Mouse (Mus musculus): ENCODE measurements around the gene Mpp2.
A peak's percentile ranks its signal among the peaks of the same experiment; 100 is the strongest.

Mpp2 gene

DNA sequence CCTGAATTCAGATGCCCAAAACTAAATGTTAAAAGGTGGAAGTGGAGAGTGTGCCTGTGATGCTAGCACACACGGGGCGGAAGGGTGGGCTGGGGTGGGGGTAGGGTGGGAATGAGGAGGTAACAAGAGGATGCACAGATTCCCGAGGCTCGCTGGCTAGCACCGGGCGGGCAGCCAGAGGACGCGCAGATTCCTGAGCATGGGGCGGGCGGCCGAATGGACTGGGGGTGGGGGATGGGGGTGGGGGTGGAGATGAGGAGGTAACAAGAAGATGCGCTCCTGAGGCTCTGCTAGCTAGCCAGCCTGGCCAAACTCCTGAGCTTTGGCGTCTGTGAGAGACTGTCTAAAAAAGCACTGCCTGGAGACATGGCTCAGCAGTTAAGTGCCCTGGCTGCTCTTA, 17.9 kb downstream of the Mpp2 start:
- no peak for DNase-seq

DNA sequence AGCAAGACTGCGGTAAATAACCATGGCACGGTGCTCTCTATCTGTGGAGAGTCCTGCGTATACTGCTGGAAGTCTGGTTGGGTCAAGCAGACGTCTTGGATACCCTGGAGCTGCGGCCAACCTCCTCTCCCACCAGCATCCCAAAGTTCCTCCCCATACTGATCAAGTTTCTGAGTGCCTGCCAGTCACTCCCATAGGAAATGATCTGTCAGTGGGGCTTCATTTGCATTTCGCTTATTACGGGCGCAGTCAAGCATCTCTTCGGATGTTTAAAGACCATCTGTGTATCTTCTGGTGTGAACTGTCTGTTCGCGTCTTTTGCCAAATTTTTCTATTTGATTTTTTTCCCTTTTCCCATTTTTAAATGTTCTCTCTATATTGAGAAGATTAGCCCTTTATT, 18.7 kb downstream of the Mpp2 start:
- no peak for DNase-seq

DNA sequence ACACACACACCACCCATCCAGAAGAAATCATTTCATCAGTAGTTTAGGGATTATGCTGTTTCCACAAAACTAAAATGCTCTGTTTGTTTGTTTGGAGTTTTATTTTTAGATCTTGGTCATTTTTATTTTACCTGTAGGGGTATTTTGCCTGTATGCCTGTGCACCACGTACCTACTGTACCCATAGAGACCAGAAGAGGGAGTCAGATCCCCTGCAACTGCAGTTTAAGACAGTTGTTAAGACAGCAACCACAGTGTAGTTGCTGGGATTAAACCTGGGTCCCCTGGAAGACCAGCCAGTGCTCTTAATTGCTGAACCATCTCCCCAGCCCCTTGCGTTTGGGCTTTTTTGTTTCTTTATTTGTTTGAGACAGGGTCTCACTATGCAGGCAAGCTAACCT, 19.3 kb downstream of the Mpp2 start:
- no peak for DNase-seq

DNA sequence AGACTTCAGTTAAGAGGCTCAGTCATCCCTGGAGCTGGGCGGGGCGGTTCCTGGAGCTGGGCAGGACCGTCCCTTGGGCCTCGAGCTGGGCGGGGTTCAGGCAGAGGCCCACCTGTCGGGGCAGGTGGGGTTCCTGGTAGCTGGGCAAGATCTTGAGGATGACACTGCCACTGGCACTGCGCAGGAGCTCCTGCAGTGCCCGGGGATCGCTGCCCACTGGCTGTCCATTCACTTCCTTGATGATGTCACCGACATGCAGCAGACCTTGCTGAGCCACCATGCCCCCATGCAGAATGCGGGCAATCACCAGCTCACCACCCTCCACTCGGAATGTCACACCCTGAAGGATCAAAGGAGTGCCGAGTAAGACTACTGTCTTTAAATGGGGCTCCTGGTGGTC, 25.2 kb downstream of the Mpp2 start:
- no peak for DNase-seq

DNA sequence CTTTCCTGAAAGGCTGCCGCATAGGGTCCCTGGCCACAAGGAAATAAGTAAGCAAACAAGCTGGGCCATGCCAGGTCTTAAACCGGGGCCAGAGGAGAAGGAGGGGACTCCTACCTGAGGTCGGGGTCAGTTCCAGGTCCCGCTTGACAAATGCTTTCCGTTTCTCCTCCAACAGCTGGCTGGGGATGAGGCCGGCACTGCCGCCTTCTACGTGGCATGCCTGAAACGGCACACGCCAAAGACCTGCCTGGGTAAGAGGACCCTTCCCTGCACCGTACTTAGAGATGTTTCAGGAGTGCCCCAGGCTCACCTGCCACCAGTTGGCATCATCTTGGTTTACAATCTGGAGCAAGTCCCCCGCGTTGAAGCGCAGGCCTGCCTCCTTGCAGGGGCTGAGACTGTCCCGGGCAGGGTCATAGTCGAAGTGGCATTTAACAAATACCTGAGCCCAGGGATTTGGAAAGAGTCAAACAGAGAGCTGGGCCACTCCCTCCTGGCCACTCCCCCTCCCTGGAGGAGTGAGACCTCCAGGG, 26.3 kb downstream of the Mpp2 start:
- DNase-seq, result no peak

DNA sequence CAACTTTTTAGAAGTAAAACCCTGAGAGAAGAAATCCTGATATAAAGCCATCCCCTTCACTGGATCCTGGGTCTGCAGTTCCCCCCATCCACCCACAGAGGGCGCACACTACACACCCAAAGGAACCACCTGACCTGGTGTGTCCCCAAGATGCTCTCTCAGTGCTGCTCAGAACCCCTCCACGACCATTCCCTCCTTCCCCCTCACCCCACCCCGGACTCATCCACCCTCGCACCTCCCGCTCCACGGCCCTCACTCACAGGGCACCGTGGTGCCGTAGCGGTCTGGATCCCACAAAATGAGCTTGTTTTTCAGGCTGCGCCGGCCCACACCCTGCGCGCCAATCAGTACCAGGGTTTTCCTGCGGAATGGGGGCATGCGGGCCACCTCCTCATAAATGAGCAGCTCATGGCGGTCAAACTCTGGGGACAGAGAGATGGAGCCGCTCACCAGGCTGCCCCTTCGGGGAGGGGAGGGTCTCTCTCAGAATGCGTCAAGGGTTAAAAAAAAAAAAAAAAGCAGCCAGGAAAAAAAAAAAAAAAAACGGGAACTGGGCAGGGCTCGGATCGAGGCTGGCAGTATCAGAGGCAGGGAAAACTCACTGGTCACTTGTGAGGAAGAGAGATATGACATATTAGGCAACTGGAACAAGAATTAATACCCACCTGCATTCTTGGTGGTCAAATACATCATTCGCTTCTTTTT, 26.9 kb downstream of the Mpp2 start:
- DNase-seq, result peak; percentile 84

DNA sequence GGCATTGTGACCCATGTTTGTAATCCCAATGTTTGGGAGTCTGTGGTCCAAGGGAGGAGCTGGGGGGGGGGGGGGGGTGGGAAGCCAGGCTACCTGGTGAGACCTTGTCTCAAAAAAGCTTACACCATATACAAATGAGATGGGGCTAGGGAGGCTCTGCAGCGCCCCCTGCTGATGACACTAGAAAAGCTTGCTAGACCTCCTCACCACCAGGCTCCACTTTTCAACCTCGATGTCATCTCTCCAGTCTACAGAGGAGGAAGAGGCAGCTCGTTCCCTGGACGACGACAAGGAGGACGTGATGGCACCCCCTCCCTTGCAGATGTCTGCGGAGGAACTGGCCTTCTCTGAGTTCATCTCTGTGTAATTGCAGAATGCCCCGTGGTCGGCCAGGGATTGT, 34.5 kb downstream of the Mpp2 start:
- DNase-seq, result peak; percentile 67

DNA sequence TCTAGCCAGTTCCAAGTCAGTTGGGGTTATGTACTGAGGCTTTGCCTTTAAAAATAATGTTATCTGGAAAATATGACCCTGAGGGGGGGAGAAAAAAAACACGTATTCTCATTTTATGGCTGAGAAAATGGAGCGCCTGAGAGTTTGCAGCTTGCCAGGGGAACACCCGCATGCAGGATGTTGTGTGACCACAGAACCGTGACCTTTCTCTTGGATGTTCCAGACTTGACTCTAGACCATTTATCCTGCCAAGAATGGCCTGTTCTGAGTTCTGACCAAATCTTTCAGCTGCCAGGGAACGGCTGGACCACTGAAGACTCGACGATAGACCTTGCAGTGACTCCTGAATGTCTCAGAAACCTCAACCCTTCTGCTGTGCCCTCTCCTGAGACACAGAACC, 35.1 kb downstream of the Mpp2 start:
- DNase-seq, result peak; percentile 56

DNA sequence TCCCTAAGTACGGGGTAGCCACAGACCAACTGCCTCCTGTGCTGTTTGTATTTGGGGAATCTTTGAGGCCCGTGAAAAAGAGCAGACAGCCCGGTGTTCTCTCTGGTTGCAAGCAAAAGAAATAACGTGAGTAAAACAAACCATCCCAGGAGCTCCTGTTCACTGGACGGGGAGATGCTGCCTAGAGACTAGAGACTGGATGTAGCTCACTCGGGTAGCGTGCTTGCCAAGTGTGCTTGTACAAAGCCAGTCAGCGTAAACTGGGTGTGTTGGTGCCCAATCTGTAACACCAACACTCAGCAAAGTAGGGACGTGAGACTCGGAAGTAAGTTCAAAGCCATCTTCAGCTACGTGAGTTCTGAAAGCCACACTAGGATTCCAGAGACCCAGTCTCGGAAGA, 35.6 kb downstream of the Mpp2 start:
- DNase-seq, result no peak

DNA sequence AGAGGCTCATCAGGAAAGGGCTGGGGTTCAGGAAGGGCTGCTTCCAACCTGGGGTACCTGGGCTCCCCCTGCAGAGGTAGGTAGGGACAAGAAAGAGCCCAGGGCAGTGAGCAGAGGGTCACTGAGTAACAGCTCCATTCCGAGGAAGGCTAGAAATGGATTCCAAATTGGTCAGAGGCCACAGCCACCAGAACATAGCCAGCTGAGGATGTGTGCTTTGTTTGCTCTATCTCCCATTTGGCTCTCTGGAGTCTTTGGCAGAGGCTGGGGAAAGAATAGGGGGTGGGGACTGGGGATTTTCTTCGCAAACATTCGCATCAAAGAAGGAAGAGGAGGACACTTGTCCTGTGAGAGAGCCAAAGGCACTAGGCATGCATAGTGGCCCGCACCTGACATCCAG, 36.4 kb downstream of the Mpp2 start:
- peak; percentile 55 for DNase-seq

DNA sequence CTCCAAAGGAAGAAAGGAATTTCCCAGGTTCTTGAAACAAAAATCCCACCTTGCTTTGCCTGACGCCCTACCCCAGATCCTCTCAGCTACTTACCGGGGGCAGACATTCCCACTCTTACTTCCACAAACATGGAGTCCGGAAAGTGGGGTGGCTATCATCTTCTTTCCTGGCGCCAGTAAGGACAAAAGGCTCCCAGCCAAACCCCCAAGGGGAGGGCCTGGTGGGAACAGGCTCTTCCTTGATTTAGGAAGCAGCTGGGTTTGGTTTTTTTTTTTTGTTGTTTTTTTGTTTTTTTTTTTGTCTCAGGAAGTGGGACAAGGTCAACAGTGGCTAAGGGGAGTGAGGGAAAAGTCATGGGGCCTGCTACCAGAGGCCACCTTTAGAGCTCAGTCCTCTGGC, 36.8 kb downstream of the Mpp2 start:
- peak; percentile 83 for DNase-seq

DNA sequence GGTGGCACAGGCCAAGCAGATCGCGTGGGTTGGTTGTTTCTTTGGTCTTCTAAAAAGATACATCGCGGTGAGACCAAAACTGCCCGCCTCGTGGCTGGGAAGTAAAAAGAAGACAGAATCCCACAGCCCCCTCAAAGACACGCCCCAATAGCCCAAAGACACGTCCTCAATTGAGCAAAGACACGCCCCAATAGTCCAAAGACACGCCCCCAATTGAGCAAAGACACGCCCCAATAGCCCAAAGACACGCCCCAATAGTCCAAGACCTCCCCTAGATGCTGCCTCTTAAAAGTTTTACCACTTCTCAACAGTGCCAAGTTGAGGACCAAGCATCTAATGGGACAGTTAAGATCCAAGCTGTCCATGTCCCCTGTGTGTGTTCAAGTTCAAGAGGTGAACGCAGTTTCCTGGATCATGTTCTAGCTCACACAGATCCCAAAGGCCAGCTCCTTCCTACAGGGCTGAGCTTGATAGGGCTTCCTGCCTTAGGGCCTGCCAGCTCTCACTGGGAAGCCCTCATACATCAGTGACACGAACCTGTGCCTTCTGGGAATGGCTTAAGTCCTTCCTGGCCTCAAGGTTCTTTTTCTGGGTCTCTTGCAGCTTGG, 38.3 kb downstream of the Mpp2 start:
- DNase-seq, result peak; percentile 30

DNA sequence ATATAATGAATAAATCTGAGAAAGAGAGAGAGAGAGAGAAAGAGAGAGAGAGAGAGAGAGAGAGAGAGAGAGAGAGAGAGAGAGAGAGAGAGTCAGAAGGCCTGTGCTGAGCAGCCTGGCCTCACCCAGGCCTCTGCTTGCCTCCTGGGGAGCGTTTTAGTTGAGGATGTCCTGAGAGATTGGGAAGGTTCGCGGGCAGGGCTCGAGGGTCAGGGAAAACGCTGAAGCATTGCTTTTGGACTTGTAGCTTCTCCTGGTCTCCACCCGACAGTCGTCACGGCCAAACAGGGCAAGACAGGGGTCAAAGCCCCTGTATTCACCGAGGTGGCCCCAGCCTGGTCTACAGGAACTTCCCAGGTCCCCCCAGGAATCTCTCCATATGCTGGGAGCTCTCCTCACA, 41.7 kb downstream of the Mpp2 start:
- no peak for DNase-seq

DNA sequence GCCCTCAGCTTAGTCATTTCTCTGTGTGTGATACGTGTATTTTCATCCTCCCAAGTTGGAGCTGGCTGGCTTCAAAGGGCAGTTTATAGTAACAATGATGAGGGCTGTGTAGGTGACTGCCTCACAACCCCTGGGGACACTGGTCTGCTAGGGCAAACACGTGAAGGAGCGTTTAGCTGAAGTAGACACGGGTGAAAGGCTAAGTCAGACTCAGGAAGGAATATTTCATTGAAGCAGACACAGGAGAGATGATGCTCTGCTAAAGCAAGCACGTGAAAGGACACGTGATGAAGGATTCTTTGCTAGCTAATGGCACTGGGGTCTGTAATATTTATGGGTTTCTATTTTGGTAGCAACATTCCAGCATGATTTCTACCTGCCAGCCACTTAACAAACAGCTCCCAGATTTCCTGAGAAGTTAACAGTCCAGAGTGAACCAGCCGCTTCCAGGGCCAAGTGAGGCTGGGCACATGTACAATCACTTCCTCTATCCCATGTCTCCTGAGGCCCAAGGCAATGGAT, 43.6 kb downstream of the Mpp2 start:
- peak; percentile 45 for DNase-seq

DNA sequence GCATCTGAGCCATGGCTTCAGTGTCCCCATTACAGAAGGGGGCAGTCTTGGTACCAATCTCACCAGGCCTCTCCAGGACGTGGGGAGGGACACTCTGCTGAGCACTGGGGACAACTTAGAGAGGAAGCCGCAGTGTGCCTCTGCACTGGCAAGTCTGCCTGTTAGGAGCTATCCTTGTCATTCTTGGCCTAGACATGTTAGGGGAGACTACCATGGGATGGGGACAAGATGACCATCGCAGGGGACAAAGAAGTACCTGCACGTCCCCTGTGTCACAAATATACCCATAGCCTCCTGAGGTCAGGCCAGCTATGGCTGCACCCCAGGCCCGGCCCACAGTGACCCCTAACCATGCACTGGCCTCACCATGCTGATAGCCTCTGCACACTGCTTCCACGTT, 44.9 kb downstream of the Mpp2 start:
- DNase-seq, result no peak

DNA sequence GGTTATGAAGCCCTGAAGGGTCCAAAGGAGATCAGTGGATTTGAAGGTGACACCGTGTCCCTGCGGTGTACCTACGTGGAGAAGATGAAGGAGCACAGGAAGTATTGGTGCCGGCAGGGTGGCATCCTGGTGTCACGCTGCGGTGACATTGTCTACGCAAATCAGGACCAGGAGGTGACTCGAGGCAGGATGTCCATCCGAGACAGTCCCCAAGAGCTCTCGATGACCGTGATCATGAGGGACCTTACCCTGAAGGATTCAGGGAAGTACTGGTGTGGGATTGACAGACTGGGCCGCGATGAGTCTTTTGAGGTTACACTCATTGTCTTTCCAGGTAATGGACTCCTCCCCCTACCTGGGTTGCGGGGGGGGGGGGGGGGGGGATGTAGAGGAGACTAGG, 45.3 kb downstream of the Mpp2 start:
- no peak for DNase-seq

DNA sequence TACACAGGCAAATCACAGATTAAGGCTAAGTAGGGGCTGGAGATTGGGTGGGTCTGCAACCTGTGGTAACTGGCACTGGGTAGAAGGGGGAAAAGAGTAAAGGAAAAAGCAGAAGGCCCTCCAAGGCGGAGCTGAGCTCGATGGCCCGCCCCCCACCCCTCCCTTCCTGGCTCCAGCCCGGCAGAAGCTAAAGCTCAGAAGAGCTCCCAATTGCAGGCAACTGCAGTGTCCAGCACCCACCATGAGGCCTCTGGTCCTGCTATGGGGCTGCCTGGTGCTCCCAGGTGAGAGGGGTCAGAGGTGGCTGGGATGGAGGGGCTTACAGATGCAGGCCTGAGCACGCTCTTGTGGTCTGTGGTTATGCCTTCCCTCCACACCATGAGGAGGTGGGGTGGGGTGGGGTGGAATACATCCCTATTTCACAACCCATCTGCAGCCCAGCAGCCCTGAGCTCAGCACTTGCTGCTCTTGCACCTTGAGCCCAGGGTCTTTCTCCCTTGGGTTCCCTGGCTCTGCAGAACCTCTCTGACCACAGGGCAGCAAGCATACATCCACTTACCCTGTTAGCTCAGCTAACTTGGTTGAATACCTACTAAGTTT, 46.9 kb downstream of the Mpp2 start, which contains the start of gene Cd300lg:
Cd300lg (plus strand) TSS at position 160 of the 600 bp plus-strand sequence.
- peak; percentile 43 for DNase-seq

DNA sequence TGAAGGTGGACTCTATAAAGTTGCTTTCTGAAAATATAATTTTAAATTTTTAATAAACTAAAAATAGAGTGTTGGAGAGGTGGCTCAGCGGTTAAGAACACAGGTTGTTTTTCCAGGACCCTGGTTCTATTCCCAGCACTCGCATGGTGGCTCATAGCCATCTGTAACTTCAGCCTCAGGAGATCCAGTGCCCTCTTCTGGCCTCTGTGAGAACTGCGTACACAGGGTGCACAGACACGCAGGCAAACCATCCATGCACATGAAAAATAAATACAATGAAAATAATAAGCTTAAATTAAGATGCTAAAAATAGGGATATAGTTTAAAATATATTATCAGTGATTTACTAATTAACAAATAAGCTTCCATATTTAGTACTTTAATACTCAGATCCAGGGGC, 47.7 kb downstream of the Mpp2 start:
- peak; percentile 31 for DNase-seq

DNA sequence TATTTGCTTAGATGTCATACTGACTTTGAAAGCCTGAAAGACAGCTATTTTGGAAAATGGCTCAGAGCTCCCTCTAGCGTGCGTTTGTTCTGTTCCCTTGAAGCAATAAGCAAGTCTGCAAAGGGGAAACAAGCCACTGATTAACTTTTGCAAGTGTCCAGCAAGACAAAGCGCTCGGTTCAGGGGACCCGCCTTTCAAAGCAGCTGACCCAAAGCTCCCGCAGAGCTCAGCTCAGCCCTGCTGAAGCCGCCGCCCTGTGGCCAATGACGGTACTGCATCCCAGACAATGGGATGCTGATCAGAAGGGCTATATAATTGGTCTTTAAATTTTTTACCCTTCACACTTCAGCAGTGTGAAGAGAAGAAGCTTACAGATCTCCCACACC, 48.2 kb downstream of the Mpp2 start:
- peak; percentile 97 for DNase-seq

DNA sequence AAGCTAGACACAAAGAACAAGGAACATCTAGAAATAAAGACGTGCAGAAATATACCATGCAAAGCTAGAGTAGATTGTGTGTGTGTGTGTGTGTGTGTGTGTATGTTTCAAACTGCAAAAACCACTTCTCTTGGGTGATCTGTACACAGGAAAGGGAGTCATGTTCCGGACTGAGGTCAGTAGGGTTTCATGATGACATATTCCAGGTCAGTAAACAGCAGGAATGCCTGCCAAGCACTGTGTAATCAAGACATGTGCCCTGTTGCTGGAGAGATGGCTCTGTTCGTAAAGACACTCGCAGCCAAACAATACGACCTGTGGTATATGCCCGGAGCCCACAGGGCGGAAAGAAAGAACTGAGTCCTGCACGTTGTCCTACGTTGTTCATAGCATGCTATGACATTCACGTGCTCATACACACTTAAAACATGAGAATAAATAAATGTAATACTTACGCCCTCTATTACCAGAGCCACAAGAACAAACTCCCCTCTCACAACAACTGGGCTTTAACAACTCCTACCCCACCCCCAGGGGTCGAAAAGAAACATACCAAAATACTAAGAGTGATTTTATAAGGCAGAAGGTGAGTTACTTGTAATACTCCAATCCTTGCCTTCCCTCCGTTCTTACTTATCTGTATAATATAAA, 48.7 kb downstream of the Mpp2 start:
- DNase-seq, result peak; percentile 12

DNA sequence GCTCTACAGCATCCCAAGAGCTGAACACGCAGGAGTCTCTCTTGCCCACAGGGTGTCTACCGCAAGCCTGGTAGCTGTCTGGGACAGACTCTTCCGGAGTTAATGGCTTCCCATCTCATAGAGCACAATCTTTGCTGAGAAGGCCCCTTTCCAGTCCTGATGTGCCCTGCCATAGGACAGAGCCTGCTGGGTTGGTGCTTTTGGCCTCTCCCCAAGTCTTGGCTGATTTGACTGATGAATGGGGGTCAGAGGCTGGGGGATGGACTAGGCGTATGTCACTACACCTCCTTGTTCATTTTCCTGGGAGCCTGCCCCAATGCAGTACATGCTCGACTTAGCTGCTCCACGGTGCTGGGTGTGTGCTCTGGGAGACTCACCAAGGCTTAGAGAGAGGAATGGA, 50.5 kb downstream of the Mpp2 start:
- no peak for DNase-seq

DNA sequence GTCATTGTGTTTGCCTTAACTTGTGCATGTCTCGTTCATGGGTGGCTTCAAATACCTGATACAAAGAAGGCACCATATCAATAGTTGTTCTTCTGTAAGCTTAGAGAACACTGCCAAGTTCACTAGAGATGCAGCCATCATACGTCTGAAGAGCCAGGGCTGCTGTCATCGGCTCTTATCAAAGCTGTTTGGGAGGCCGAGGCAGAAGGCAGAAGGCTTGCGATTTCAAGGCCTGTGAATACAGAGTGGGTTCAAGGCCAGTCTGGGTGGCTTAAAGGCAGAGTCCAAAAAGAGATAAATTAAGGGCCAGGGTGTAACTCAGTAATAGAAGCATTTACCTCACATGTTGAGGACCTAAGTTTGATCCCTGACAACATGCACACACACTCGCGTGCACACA, 52.0 kb downstream of the Mpp2 start:
- DNase-seq, result no peak

DNA sequence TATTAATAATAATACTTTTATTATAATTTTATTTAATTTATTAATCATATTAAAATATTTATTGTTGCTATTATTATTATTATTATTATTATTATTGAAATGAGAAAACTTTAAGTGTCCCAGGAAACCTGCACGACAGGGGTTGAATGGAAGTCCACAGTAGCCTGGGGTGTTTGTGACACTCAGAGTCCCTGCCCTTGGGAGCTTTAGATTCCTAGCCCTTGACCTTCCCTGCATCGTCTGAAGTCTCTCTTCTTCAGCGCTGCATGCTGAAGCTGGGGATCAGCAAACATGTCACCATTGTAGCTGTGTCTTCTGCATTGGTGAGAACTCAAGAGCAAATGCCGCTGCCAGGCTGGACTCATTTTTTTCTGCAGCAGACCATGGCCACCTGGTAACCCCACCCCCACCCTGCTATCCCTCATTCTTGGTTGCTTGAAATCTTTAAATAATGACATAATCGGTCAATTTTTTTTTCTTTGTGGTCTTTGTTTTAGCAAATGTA, 52.8 kb downstream of the Mpp2 start:
- DNase-seq, result no peak

Measured in kidney, postnatal 10 days (tissue).